ENCODE assay signal across 18 mouse cellular contexts in genomic region chr7:28814306-28815034, GRCm38 (mm10). TPM values are rescaled to one million over a fixed set of nuclear protein-coding genes. Genes with fewer than 3 reads are reported as not detected.
DNase-seq lines count a peak whose midpoint lies in the region; ATAC-seq lines count a peak whose summit lies in the region.
"Had no signal": no experiment of that assay in that cellular context is flagged by ENCODE, and none has a peak within 500 bp of the region (broad histone marks: within the 10 kb centered on the region; RNA-seq: fewer than 3 reads in every experiment).

No protein-coding gene starts in this region.

- H3K9ac ChIP-seq in midbrain, embryonic 15.5 days = no peak overlapping the region
- H3K9ac ChIP-seq: embryonic facial prominence, embryonic 15.5 days had no signal

- WGBS in midbrain, embryonic 10.5 days = 93% methylated on average over 5 of the region's 5 CpGs
- 84% methylated on average over 5 of the region's 5 CpGs for WGBS in midbrain, embryonic 15.5 days

- no peak overlapping the region for H3K27ac ChIP-seq in midbrain, embryonic 10.5 days (replicated peaks)
- H3K27ac ChIP-seq in midbrain, embryonic 15.5 days = no peak overlapping the region
- H3K27ac ChIP-seq in brown adipose tissue, adult 24 weeks (replicated peaks; ENCODE audit: low read depth, low read length) = peak overlapping the region; percentile 14; the same call in 1 of the 2 replicates
- H3K27ac ChIP-seq: embryonic facial prominence, embryonic 15.5 days; midbrain, embryonic 13.5 days had no signal

- peak; percentile 7 for DNase-seq in heart, postnatal 4 days
- DNase-seq in heart, postnatal 36 days = no peak
- DNase-seq in midbrain, embryonic 10.5 days (ENCODE audit: low spot score) = no peak
- DNase-seq in cerebellum, adult 18-20 months = no peak
- DNase-seq: cerebellum, adult 11 months; kidney, postnatal 10 days; lung, adult 18-20 months; lung, postnatal 36 days; right cerebral cortex, postnatal 25 days; thymus, postnatal 4 days had no signal

- intact Hi-C loops in heart, postnatal 36 days (cut with DNase I) = loop anchor here (5.0 kb wide), 1 partner anchor 148 kb away; the partner anchor contains the start of gene Actn4

- peaks cover 77% of the 10 kb centered on the region for H3K36me3 ChIP-seq in midbrain, embryonic 10.5 days
- peaks cover 58% of the 10 kb centered on the region for H3K36me3 ChIP-seq in midbrain, embryonic 15.5 days (replicated peaks)

- peak overlapping the region; percentile 18; the same call in 1 of the 2 replicates for H3K4me3 ChIP-seq in midbrain, embryonic 10.5 days
- no peak overlapping the region for H3K4me3 ChIP-seq in midbrain, embryonic 15.5 days
- H3K4me3 ChIP-seq in brown adipose tissue, adult 24 weeks (ENCODE audit: insufficient read depth, low read depth, low read length) = no peak overlapping the region
- H3K4me3 ChIP-seq: embryonic facial prominence, embryonic 15.5 days; midbrain, embryonic 13.5 days had no signal

- no peak overlapping the region for H3K4me2 ChIP-seq in midbrain, embryonic 15.5 days
- H3K4me2 ChIP-seq: embryonic facial prominence, embryonic 15.5 days; midbrain, embryonic 13.5 days had no signal

- no peak for ATAC-seq in midbrain, embryonic 15.5 days (replicated peaks)
- no peak for ATAC-seq in megakaryocyte-erythroid progenitor cell, adult 5-6 weeks (replicated peaks; ENCODE audit: low FRiP score, low TSS enrichment, poor library complexity, severe bottlenecking)
- ATAC-seq: forebrain, embryonic 14.5 days; inflammation-experienced regulatory T-cells, adult 6 months; midbrain, embryonic 13.5 days; Patski had no signal

- no peaks in the 10 kb centered on the region for H3K27me3 ChIP-seq in midbrain, embryonic 10.5 days (ENCODE audit: low read depth, poor library complexity, severe bottlenecking)
- no peaks in the 10 kb centered on the region for H3K27me3 ChIP-seq in midbrain, embryonic 15.5 days (replicated peaks)
- H3K27me3 ChIP-seq: embryonic facial prominence, embryonic 15.5 days; midbrain, embryonic 13.5 days; Patski had no signal

- peaks cover 77% of the 10 kb centered on the region for H3K4me1 ChIP-seq in midbrain, embryonic 10.5 days
- peaks cover 45% of the 10 kb centered on the region for H3K4me1 ChIP-seq in midbrain, embryonic 15.5 days
- H3K4me1 ChIP-seq in brown adipose tissue, adult 24 weeks (ENCODE audit: control insufficient read depth, insufficient read depth, insufficient read length, low read length) = peaks cover 21% of the 10 kb centered on the region

- H3K9me3 ChIP-seq in midbrain, embryonic 10.5 days (replicated peaks) = no peaks in the 10 kb centered on the region
- H3K9me3 ChIP-seq in midbrain, embryonic 15.5 days = no peaks in the 10 kb centered on the region
- H3K9me3 ChIP-seq: embryonic facial prominence, embryonic 15.5 days; midbrain, embryonic 13.5 days had no signal

RNA-seq across cellular contexts. Expression of gene Hnrnpl, which starts 6.1 kb away (rescaled TPM):
- 100 to 1,000 TPM; 549 to 557 TPM for total RNA-seq in heart, postnatal 4 days (2021)
- 100 to 1,000 TPM; 240 to 277 TPM for total RNA-seq in heart, postnatal 36 days (2021)
- polyA plus RNA-seq in midbrain, embryonic 10.5 days (2016; fragmentation: Nextera tagmentation; extraction: Ambion mirVana) = 279 and 293 TPM in 2 replicates
- 175 and 176 TPM in 2 replicates for polyA plus RNA-seq in midbrain, embryonic 15.5 days (2015; fragmentation: Nextera tagmentation; extraction: Ambion mirVana)
- 122 and 131 TPM in 2 replicates for polyA plus RNA-seq in brown adipose tissue, adult 24 weeks (2012; ENCODE audit: insufficient read depth, insufficient read length, missing spikeins)
- 437 and 487 TPM in 2 replicates for total RNA-seq in megakaryocyte-erythroid progenitor cell, adult 5-6 weeks (2014; fragmentation: Nextera tagmentation)
- 350 and 619 TPM in 2 replicates for total RNA-seq in megakaryocyte-erythroid progenitor cell, adult 5-6 weeks (2017)

RNA-seq across cellular contexts. Expression of gene Ech1, which starts 10.5 kb away (rescaled TPM):
- 100 to 1,000 TPM; 647 to 783 TPM for total RNA-seq in heart, postnatal 4 days (2021)
- total RNA-seq in heart, postnatal 36 days (2021) = 1,000 to 10,000 TPM; 1,832 to 1,909 TPM
- 85.1 and 94.5 TPM in 2 replicates for polyA plus RNA-seq in midbrain, embryonic 10.5 days (2016; fragmentation: Nextera tagmentation; extraction: Ambion mirVana)
- polyA plus RNA-seq in midbrain, embryonic 15.5 days (2015; fragmentation: Nextera tagmentation; extraction: Ambion mirVana) = 92.7 and 94.7 TPM in 2 replicates
- 3,379 and 3,601 TPM in 2 replicates for polyA plus RNA-seq in brown adipose tissue, adult 24 weeks (2012; ENCODE audit: insufficient read depth, insufficient read length, missing spikeins)
- 119 and 130 TPM in 2 replicates for total RNA-seq in megakaryocyte-erythroid progenitor cell, adult 5-6 weeks (2014; fragmentation: Nextera tagmentation)
- total RNA-seq in megakaryocyte-erythroid progenitor cell, adult 5-6 weeks (2017) = 85.5 and 95.0 TPM in 2 replicates

RNA-seq across cellular contexts. Expression of gene Lgals4, which starts 19.2 kb away (rescaled TPM):
- 10 to 100 TPM; 17.8 to 20.8 TPM for total RNA-seq in heart, postnatal 4 days (2021)
- total RNA-seq in heart, postnatal 36 days (2021) = 10 to 100 TPM; 29.4 to 48.3 TPM
- 3.1 and 3.7 TPM in 2 replicates for polyA plus RNA-seq in midbrain, embryonic 10.5 days (2016; fragmentation: Nextera tagmentation; extraction: Ambion mirVana)
- 5.6 and 8.2 TPM in 2 replicates for polyA plus RNA-seq in midbrain, embryonic 15.5 days (2015; fragmentation: Nextera tagmentation; extraction: Ambion mirVana)
- polyA plus RNA-seq in brown adipose tissue, adult 24 weeks (2012; ENCODE audit: insufficient read depth, insufficient read length, missing spikeins) = 12.0 and 14.6 TPM in 2 replicates
- 8.7 and 23.2 TPM in 2 replicates for total RNA-seq in megakaryocyte-erythroid progenitor cell, adult 5-6 weeks (2014; fragmentation: Nextera tagmentation)
- total RNA-seq in megakaryocyte-erythroid progenitor cell, adult 5-6 weeks (2017) = 2.6 and 3.8 TPM in 2 replicates

RNA-seq across cellular contexts. Expression of gene Rinl, which starts 25.7 kb away (rescaled TPM):
- total RNA-seq in heart, postnatal 4 days (2021) = 1 to 10 TPM; 1.1 to 1.8 TPM
- total RNA-seq in heart, postnatal 36 days (2021) = 1 to 10 TPM; 1.8 to 1.9 TPM
- polyA plus RNA-seq in midbrain, embryonic 10.5 days (2016; fragmentation: Nextera tagmentation; extraction: Ambion mirVana) = 3.5 and 4.0 TPM in 2 replicates
- polyA plus RNA-seq in midbrain, embryonic 15.5 days (2015; fragmentation: Nextera tagmentation; extraction: Ambion mirVana) = 2.4 and 3.3 TPM in 2 replicates
- 2.5 and 4.6 TPM in 2 replicates for polyA plus RNA-seq in brown adipose tissue, adult 24 weeks (2012; ENCODE audit: insufficient read depth, insufficient read length, missing spikeins)
- 21.5 and 26.4 TPM in 2 replicates for total RNA-seq in megakaryocyte-erythroid progenitor cell, adult 5-6 weeks (2014; fragmentation: Nextera tagmentation)
- 17.9 and 24.5 TPM in 2 replicates for total RNA-seq in megakaryocyte-erythroid progenitor cell, adult 5-6 weeks (2017)

RNA-seq across cellular contexts. Expression of gene Nfkbib, which starts 47.2 kb away (rescaled TPM):
- 10 to 100 TPM; 14.4 to 14.5 TPM for total RNA-seq in heart, postnatal 4 days (2021)
- 10 to 100 TPM; 25.4 to 27.0 TPM for total RNA-seq in heart, postnatal 36 days (2021)
- 57.6 and 62.3 TPM in 2 replicates for polyA plus RNA-seq in midbrain, embryonic 10.5 days (2016; fragmentation: Nextera tagmentation; extraction: Ambion mirVana)
- polyA plus RNA-seq in midbrain, embryonic 15.5 days (2015; fragmentation: Nextera tagmentation; extraction: Ambion mirVana) = 65.8 and 66.5 TPM in 2 replicates
- polyA plus RNA-seq in brown adipose tissue, adult 24 weeks (2012; ENCODE audit: insufficient read depth, insufficient read length, missing spikeins) = 15.5 and 16.9 TPM in 2 replicates
- 34.3 and 39.7 TPM in 2 replicates for total RNA-seq in megakaryocyte-erythroid progenitor cell, adult 5-6 weeks (2014; fragmentation: Nextera tagmentation)
- 10.3 and 12.8 TPM in 2 replicates for total RNA-seq in megakaryocyte-erythroid progenitor cell, adult 5-6 weeks (2017)

Comparison
In these comparisons a context has a peak if more than half of its experiments do, and no peak if none do; other contexts are left out.
1. RNA of gene Ech1, which starts 10.5 kb away (total RNA-seq): 1,832 to 1,909 TPM in heart, postnatal 36 days and 647 to 783 TPM in heart, postnatal 4 days; 85.5 to 130 TPM in megakaryocyte-erythroid progenitor cell, adult 5-6 weeks; every median in the first group is over 4 times any median in the second.